Mouse (Mus musculus): ENCODE measurements at regions not wholly inside any gene's neighbourhood (a gene's known extent, or its start where the extent isn't known, plus 50 kb on each side); places are given as distances from the start of the nearest gene placed in this dataset.

DNA sequence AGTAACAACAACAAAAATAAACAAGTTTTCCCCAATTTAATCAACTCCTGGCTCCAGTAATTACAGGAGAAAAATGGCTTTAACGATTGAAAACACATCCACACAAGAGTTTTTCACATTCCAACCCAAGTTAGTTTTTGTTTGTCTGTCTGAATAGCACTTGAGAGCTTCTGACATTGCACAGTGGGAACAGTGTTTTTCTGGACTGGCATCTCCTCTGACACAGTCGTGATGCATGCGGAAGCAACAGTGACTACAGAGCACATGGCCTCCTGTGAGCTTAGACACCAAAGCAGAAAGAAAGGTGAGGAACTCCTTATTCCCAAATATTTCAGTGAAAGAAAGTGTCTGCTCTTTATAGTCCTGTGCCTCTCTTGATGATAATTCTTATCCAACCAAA lies 191.7 kb upstream of the Spaca1 start:
- in situ Hi-C loops (cut with MboI; ENCODE audit: low pct_ligation_motif_present, low pct_unique_long_range_greater_than_20kb, low sequenced_read_pairs) = loop anchor here (25.0 kb wide), 1 partner anchor 829 kb away; no protein-coding TSS in a partner anchor
- TF ChIP-seq NRF1 (IDR thresholded peaks at IDR 0.05; ENCODE audit: low read depth, low read length) = no peak
- no peak for TF ChIP-seq JUND (conservative IDR thresholded peaks at IDR 0.05; ENCODE audit: low read depth, low read length)
- no peak for TF ChIP-seq PAX5 (IDR thresholded peaks at IDR 0.05; ENCODE audit: low read length)
- TF ChIP-seq MAX (IDR thresholded peaks at IDR 0.05; ENCODE audit: low read length) = no peak
- no peak for TF ChIP-seq POLR2A (IDR thresholded peaks at IDR 0.05; ENCODE audit: low read depth, low read length)
- TF ChIP-seq CTCF (conservative IDR thresholded peaks at IDR 0.05 in 1 of 2, IDR thresholded peaks at IDR 0.05 in 1 of 2; ENCODE audit: low read depth in 2 of 2, low read length in 2 of 2) = no peak
- TF ChIP-seq E2F4 (IDR thresholded peaks at IDR 0.05; ENCODE audit: insufficient replicate concordance, low read depth, low read length) = no peak
- TF ChIP-seq CHD1 (IDR thresholded peaks at IDR 0.05; ENCODE audit: low read depth, low read length) = no peak
- TF ChIP-seq ZKSCAN1 (IDR thresholded peaks at IDR 0.05; ENCODE audit: borderline replicate concordance, low read depth, low read length) = no peak
- TF ChIP-seq TCF12 (IDR thresholded peaks at IDR 0.05; ENCODE audit: low read depth, low read length) = no peak
- TF ChIP-seq POLR2AphosphoS2 (IDR thresholded peaks at IDR 0.05; ENCODE audit: low read depth, low read length) = no peak
- no peak for TF ChIP-seq KAT2A (IDR thresholded peaks at IDR 0.05; ENCODE audit: insufficient replicate concordance, low read length)
- TF ChIP-seq MAZ (IDR thresholded peaks at IDR 0.05; ENCODE audit: low read depth, low read length) = no peak
- no peak for TF ChIP-seq BHLHE40 (IDR thresholded peaks at IDR 0.05; ENCODE audit: low read depth, low read length)
- TF ChIP-seq ZMIZ1 (IDR thresholded peaks at IDR 0.05; ENCODE audit: low read depth, low read length) = no peak
- no peak for TF ChIP-seq TBP (conservative IDR thresholded peaks at IDR 0.05; ENCODE audit: low read depth, low read length)
- TF ChIP-seq MXI1 (IDR thresholded peaks at IDR 0.05; ENCODE audit: low read depth, low read length) = no peak
- TF ChIP-seq RAD21 (IDR thresholded peaks at IDR 0.05; ENCODE audit: low read depth, low read length) = no peak
- H3K36me3 ChIP-seq (replicated peaks in 1 of 2; ENCODE audit: control insufficient read depth in 1 of 2, insufficient read depth in 1 of 2, low read length in 1 of 2) = no peaks in the 10 kb centered on the region
- no peaks in the 10 kb centered on the region for H3K79me2 ChIP-seq (replicated peaks; ENCODE audit: control insufficient read depth, extremely low read depth, insufficient read depth, poor library complexity, severe bottlenecking)
- no peak overlapping the region for H3K9ac ChIP-seq (ENCODE audit: insufficient read depth, low read depth)
- dilution Hi-C loops (cut with MboI; ENCODE audit: extremely low pct_ligation_motif_present, extremely low pct_unique_long_range_greater_than_20kb, low sequenced_read_pairs) = no loop called here
- H3K4me2 ChIP-seq (ENCODE audit: insufficient read depth, low read depth, poor library complexity, severe bottlenecking) = no peak overlapping the region
- no peak for DNase-seq (ENCODE audit: extremely low read depth)
- no peak overlapping the region for H3K27ac ChIP-seq (ENCODE audit: insufficient read depth, low read depth)
- no peaks in the 10 kb centered on the region for H3K9me3 ChIP-seq (replicated peaks; ENCODE audit: low read length)
- no peak overlapping the region for H3K4me3 ChIP-seq (replicated peaks in 1 of 3; ENCODE audit: low read depth in 2 of 3, low read length in 2 of 3, poor library complexity in 1 of 3)
- no peaks in the 10 kb centered on the region for H3K4me1 ChIP-seq (ENCODE audit: control insufficient read depth in 1 of 2, insufficient read depth in 2 of 2)
- H3K27me3 ChIP-seq (replicated peaks) = no peaks in the 10 kb centered on the region

- DNase-seq (ENCODE audit: extremely low read depth) = no peak
- Histone ChIP-seq H3K36me3 (replicated peaks in 1 of 2; ENCODE audit: control insufficient read depth in 1 of 2, insufficient read depth in 1 of 2, low read length in 1 of 2) (no peaks in the 10 kb centered on the region), H3K9ac (ENCODE audit: insufficient read depth, low read depth) (no peak overlapping the region), H3K27me3 (replicated peaks) (no peaks in the 10 kb centered on the region), H3K4me1 (ENCODE audit: control insufficient read depth in 1 of 2, insufficient read depth in 2 of 2) (no peaks in the 10 kb centered on the region), H3K9me3 (replicated peaks; ENCODE audit: low read length) (no peaks in the 10 kb centered on the region), H3K79me2 (replicated peaks; ENCODE audit: control insufficient read depth, extremely low read depth, insufficient read depth, poor library complexity, severe bottlenecking) (no peaks in the 10 kb centered on the region), H3K4me3 (replicated peaks in 1 of 3; ENCODE audit: low read depth in 2 of 3, low read length in 2 of 3, poor library complexity in 1 of 3) (no peak overlapping the region), H3K27ac (ENCODE audit: insufficient read depth, low read depth) (no peak overlapping the region), H3K4me2 (ENCODE audit: insufficient read depth, low read depth, poor library complexity, severe bottlenecking) (no peak overlapping the region)
- dilution Hi-C loops (cut with MboI; ENCODE audit: extremely low pct_ligation_motif_present, extremely low pct_unique_long_range_greater_than_20kb, low sequenced_read_pairs) = no loop called here
- in situ Hi-C loops (cut with MboI; ENCODE audit: low pct_ligation_motif_present, low pct_unique_long_range_greater_than_20kb, low sequenced_read_pairs) = no loop called here
- no peak for TF ChIP-seq E2F4 (IDR thresholded peaks at IDR 0.05; ENCODE audit: insufficient replicate concordance, low read depth, low read length)
- no peak for TF ChIP-seq TBP (conservative IDR thresholded peaks at IDR 0.05; ENCODE audit: low read depth, low read length)
- TF ChIP-seq ZC3H11A (IDR thresholded peaks at IDR 0.05; ENCODE audit: low read depth, low read length) = no peak
- no peak for TF ChIP-seq RAD21 (IDR thresholded peaks at IDR 0.05; ENCODE audit: low read depth, low read length)
Measured at GRCm38 (mm10) chr4:34259444-34259843, 209.5 kb upstream of the Spaca1 start.

Measured in CH12.LX (cell line).